ENCODE assay signal across 27 mouse cellular contexts in the genomic region with DNA sequence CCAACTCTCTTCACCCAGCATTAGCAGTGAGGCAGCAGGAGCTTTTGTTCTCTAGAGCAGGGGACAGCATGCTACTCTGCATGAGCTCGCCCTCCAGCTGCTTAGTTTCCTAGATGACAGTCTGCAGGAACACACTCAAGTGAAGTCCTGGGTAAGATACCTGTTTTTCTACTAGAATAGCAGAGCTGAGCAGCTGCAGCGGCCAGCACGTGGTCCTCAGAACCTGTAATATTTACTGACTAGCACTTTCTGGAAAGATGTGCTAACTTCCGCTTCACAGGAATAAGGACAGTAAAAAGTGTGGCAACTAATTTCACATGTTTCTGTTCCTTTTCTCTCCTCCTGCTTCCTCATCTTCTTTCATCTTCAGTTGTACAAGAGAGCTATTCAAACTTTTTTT.
DNase-seq lines count a peak whose midpoint lies in the region; ATAC-seq and TF ChIP-seq lines count a peak whose summit lies in the region.
"Had no signal": no experiment of that assay in that cellular context is flagged by ENCODE, and none has a peak within 500 bp of the region (broad histone marks: within the 10 kb centered on the region; RNA-seq: fewer than 3 reads in every experiment).

No protein-coding gene starts in this region.

- no peaks in the 10 kb centered on the region for H3K79me2 ChIP-seq in liver, adult 2 months (ENCODE audit: control insufficient read depth, insufficient read depth, low read length)

- no peak overlapping the region for H3K4me3 ChIP-seq in liver, adult 2 months (ENCODE audit: insufficient read depth, low read depth, low read length)
- no peak overlapping the region for H3K4me3 ChIP-seq in liver, embryonic 12.5 days
- no peak overlapping the region for H3K4me3 ChIP-seq in stomach, embryonic 15.5 days (replicated peaks)
- H3K4me3 ChIP-seq in stomach, postnatal 0 days (ENCODE audit: low read depth, low read length): no peak overlapping the region
- H3K4me3 ChIP-seq: embryonic facial prominence, embryonic 12.5 days; erythroblast, embryonic 14.5 days; forebrain, embryonic 12.5 days; heart, embryonic 15.5 days; limb, embryonic 15.5 days; lung, embryonic 15.5 days; neural tube, embryonic 12.5 days had no signal

- no peaks in the 10 kb centered on the region for H3K27me3 ChIP-seq in liver, adult 2 months (ENCODE audit: control insufficient read depth, insufficient read depth, low read length)
- no peaks in the 10 kb centered on the region for H3K27me3 ChIP-seq in liver, embryonic 12.5 days (replicated peaks)
- no peaks in the 10 kb centered on the region for H3K27me3 ChIP-seq in stomach, embryonic 15.5 days (replicated peaks)
- H3K27me3 ChIP-seq in stomach, postnatal 0 days (ENCODE audit: control insufficient read depth, insufficient read depth, low read length): no peaks in the 10 kb centered on the region
- H3K27me3 ChIP-seq: embryonic facial prominence, embryonic 12.5 days; forebrain, embryonic 12.5 days; heart, embryonic 15.5 days; limb, embryonic 15.5 days; lung, embryonic 15.5 days; neural tube, embryonic 12.5 days had no signal

- no peak overlapping the region for H3K9ac ChIP-seq in liver, adult 2 months (ENCODE audit: low read depth, low read length)
- H3K9ac ChIP-seq in liver, embryonic 12.5 days: no peak overlapping the region
- no peak overlapping the region for H3K9ac ChIP-seq in stomach, embryonic 15.5 days
- H3K9ac ChIP-seq in stomach, postnatal 0 days (ENCODE audit: low read length): no peak overlapping the region
- H3K9ac ChIP-seq: embryonic facial prominence, embryonic 12.5 days; forebrain, embryonic 12.5 days; heart, embryonic 15.5 days; hindbrain, embryonic 14.5 days; limb, embryonic 15.5 days; lung, embryonic 15.5 days; neural tube, embryonic 12.5 days had no signal

- TF ChIP-seq CTCF in liver, adult 2 months (IDR thresholded peaks at IDR 0.05; ENCODE audit: low read depth, low read length): no peak
- TF ChIP-seq CTCF in stomach, postnatal 0 days (IDR thresholded peaks at IDR 0.05; ENCODE audit: low read depth): no peak

- DNase-seq in liver, adult 2 months (ENCODE audit: extremely low read depth, low read depth, low spot score): peak; percentile 5
- DNase-seq in stomach, postnatal 0 days (ENCODE audit: low spot score): no peak
- no peak for DNase-seq in thymus, postnatal 25 days
- no peak for DNase-seq in adrenal gland, adult 18-20 months (ENCODE audit: low spot score in 2 of 2)
- DNase-seq: adrenal gland, postnatal 10 days; cerebellum, adult 9-10 months; gastrocnemius, postnatal 25 days; heart, postnatal 4 days; kidney, adult 18-20 months; kidney, postnatal 10 days; left cerebral cortex, postnatal 4 days; midbrain, embryonic 14.5 days; right cerebral cortex, adult 18-20 months; right cerebral cortex, postnatal 4 days had no signal

- H3K9me3 ChIP-seq in liver, embryonic 12.5 days (replicated peaks): no peaks in the 10 kb centered on the region
- H3K9me3 ChIP-seq in stomach, embryonic 15.5 days: no peaks in the 10 kb centered on the region
- no peaks in the 10 kb centered on the region for H3K9me3 ChIP-seq in stomach, postnatal 0 days (ENCODE audit: control insufficient read depth, low read length)
- H3K9me3 ChIP-seq: embryonic facial prominence, embryonic 12.5 days; forebrain, embryonic 12.5 days; heart, embryonic 15.5 days; limb, embryonic 15.5 days; lung, embryonic 15.5 days; neural tube, embryonic 12.5 days had no signal

- no peak for TF ChIP-seq EP300 in stomach, postnatal 0 days (optimal IDR thresholded peaks at IDR 0.05)

- H3K4me2 ChIP-seq in liver, embryonic 12.5 days: no peak overlapping the region
- no peak overlapping the region for H3K4me2 ChIP-seq in stomach, embryonic 15.5 days
- no peak overlapping the region for H3K4me2 ChIP-seq in stomach, postnatal 0 days (replicated peaks; ENCODE audit: low read depth)
- H3K4me2 ChIP-seq: embryonic facial prominence, embryonic 12.5 days; forebrain, embryonic 12.5 days; heart, embryonic 15.5 days; hindbrain, embryonic 14.5 days; limb, embryonic 15.5 days; lung, embryonic 15.5 days; neural tube, embryonic 12.5 days had no signal

- H3K36me3 ChIP-seq in liver, adult 2 months (ENCODE audit: control insufficient read depth, insufficient read depth, low read length): no peaks in the 10 kb centered on the region
- H3K36me3 ChIP-seq in liver, embryonic 12.5 days: no peaks in the 10 kb centered on the region
- no peaks in the 10 kb centered on the region for H3K36me3 ChIP-seq in stomach, embryonic 15.5 days
- no peaks in the 10 kb centered on the region for H3K36me3 ChIP-seq in stomach, postnatal 0 days (ENCODE audit: control insufficient read depth, insufficient read depth, low read length)
- H3K36me3 ChIP-seq: embryonic facial prominence, embryonic 12.5 days; forebrain, embryonic 12.5 days; heart, embryonic 15.5 days; limb, embryonic 15.5 days; lung, embryonic 15.5 days; neural tube, embryonic 12.5 days had no signal

- ATAC-seq in liver, embryonic 12.5 days: no peak
- ATAC-seq in stomach, embryonic 15.5 days (ENCODE audit: insufficient read depth, low FRiP score, low read depth): peak; percentile 18; the same call in 1 of the 2 replicates
- ATAC-seq in stomach, postnatal 0 days (ENCODE audit: low FRiP score, low TSS enrichment): no peak
- ATAC-seq in megakaryocyte progenitor cell, adult 5-6 weeks (replicated peaks; ENCODE audit: poor library complexity): peak; percentile 95
- ATAC-seq: activated CD4-positive, CD25-positive, alpha-beta regulatory T cell, adult 4 months; inflammation-experienced regulatory T-cells, adult 6 months had no signal

- H3K4me1 ChIP-seq in liver, adult 2 months (ENCODE audit: control insufficient read depth, insufficient read depth, low read length): no peaks in the 10 kb centered on the region
- peaks cover 10% of the 10 kb centered on the region for H3K4me1 ChIP-seq in liver, embryonic 12.5 days
- H3K4me1 ChIP-seq in stomach, embryonic 15.5 days: no peaks in the 10 kb centered on the region
- no peaks in the 10 kb centered on the region for H3K4me1 ChIP-seq in stomach, postnatal 0 days (replicated peaks; ENCODE audit: control insufficient read depth, insufficient read depth)
- H3K4me1 ChIP-seq: embryonic facial prominence, embryonic 12.5 days; forebrain, embryonic 12.5 days; limb, embryonic 15.5 days; lung, embryonic 15.5 days; neural tube, embryonic 12.5 days had no signal

- H3K27ac ChIP-seq in liver, adult 2 months (replicated peaks; ENCODE audit: insufficient read depth, low read depth, low read length): no peak overlapping the region
- no peak overlapping the region for H3K27ac ChIP-seq in liver, embryonic 12.5 days
- no peak overlapping the region for H3K27ac ChIP-seq in stomach, embryonic 15.5 days
- H3K27ac ChIP-seq in stomach, postnatal 0 days (replicated peaks): no peak overlapping the region
- H3K27ac ChIP-seq: embryonic facial prominence, embryonic 12.5 days; forebrain, embryonic 12.5 days; heart, embryonic 15.5 days; hindbrain, embryonic 14.5 days; limb, embryonic 15.5 days; lung, embryonic 15.5 days; neural tube, embryonic 12.5 days had no signal

- WGBS in liver, adult 2 months: 45% methylated on average over 4 of the region's 4 CpGs
- 68% methylated on average over 4 of the region's 4 CpGs for WGBS in liver, embryonic 12.5 days (ENCODE audit: insufficient replicate concordance)
- 46% methylated on average over 4 of the region's 4 CpGs for WGBS in stomach, embryonic 15.5 days
- WGBS in stomach, postnatal 0 days: 46% methylated on average over 4 of the region's 4 CpGs

- no peak for TF ChIP-seq POLR2A in liver, adult 2 months (IDR thresholded peaks at IDR 0.05; ENCODE audit: extremely low read depth, insufficient read depth, low read length)

Comparison
In these comparisons a context has a peak if more than half of its experiments do, and no peak if none do; other contexts are left out.
1. ATAC-seq: peak in stomach, embryonic 15.5 days (single experiment) and megakaryocyte progenitor cell, adult 5-6 weeks (single experiment); none in liver, embryonic 12.5 days (single experiment) and stomach, postnatal 0 days (single experiment).